Mouse (Mus musculus) urinary bladder, postnatal 10 days (tissue): ENCODE results near the gene Ppox.

Experiments used
- DNase-seq: peaks from one replicate; pipeline ENCODE4 v3.0.0; 2022; ENCODE audit warnings: low spot score

The Ppox gene

DNA sequence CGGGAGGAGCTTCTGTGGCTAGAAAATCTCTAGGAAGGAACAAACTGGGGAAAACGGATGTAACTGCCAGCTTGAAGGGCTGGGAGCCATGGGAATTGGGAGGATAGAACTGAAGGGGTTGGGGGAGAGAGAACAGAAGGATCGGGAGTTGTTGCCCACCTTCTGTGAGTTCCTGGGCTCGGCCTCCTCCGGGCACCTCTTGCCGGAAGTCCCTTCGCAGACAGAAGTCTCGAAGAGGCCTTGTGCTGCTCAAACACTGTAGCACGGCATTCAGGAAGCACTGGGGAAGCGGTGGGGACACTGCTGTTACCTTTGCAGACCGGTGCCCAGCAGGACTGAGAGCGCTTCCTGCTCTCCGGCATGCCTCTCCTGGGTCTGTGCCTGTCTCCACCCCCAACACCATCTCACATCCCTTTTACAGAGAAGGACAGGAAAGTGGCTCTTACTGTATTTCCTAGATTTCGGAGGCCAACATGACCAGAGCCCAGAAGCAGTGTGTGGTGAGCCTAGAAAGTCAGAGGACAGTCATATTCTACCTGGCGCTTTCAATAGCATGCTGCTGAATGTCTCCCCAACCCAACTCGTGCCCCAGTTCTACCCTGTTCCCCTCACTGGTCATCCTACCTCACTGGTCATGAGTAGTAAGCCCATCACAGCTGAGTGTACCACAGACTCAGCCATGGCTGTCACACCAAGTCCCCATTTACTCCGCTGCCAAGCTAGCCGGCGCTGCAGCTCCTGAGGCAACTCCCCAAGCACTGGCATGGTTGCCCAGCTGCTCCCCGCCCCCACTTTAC lies 4.3 kb upstream of the Ppox start:
- DNase-seq: no peak

DNA sequence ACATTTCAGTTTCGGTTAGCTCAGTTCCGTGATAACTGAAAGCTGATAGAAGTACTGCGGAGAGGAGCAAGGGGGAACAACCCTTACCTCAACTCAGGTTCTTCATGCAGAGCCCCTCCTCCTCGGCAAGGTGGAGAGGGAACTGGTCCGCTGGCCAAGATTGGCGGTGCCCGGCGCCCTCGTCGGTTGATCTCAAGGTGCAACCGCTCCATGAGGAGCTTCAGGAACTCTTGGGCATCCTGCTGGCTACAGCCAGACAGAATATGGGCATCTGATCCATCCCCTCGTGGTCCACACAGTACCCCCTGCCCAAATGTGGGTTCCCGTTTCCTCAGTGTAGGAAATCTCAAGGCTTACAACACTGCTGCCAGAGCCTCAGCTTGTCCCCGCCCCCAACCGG lies 3.5 kb upstream of the Ppox start:
- no peak for DNase-seq

DNA sequence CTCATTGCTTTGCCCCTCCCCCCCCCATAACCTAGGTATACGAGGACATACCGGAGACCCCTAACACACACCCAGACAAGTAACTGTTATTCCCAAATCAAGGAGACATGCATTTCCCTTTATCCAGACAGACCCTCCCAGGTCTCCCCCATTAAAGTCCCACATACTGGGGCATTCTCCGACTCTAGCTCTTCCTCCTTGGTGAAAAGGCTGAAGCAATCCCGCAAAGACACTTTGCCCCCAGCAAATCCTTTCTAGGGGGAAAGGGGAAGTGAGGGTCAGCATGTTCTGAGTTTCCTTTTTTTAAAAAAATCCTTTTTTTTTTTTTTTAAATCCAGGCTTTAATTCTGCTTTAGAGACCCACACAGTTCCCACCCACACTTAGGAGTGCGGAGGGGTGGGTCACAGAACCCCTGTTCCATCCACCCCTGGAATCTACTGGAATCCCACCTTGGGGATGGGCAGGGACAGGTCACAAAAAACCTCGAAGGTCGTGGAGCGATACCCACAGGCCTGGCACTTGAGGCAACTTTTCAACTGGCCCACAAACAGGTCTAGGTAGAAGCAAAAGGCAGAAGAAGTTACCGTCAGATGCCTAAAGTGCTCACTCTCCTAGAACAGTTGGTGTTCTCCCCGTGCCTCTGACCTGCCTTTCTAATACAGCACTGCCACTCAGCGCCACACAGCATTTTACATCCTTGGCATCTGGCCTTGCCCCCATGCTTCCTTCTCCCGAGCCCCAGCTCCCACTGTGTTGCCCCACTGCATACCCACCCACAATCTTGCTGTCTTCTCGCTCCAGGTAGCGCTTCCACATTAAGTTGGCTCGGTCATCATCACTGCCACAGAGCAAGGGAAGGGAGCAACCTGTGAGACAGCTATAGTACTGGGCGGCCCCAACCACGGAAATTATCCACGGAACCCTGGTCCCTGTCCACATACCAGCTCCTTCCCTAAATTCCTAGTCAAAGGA lies 2.5 kb upstream of the Ppox start:
- no peak for DNase-seq

DNA sequence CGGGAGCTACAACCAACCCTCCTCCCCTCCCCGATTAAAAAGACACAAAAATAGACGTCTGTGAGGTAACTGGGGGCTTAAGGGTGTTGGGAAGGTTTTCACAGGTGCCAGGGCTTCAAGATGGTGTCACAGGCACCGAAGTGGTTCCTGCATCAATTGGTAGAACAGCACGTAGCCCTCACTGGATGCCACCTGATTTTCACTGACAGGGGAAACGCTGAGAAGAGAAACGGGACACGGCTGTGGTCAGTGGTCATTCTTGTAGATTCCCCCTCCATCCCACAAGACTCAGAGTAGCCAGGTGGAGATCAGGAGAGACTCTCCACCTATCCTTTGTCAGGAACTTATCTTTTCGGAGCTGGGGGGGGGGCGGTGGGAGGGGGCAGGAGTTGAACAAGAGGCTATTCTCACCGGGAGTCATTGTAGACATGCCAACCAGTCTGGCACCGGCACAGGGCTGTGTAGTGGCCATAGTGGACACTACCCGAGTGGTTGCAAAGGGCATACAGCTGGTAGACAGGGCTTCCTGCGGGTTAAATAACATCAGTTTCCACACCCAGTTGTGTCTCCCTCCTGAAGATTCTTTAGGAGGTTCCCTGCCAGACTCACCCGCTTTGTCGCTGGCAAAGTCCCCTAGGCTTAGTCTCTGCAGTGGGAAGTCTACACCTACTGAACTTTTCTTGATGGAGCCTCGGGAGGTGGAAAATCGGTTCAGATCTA lies 1.3 kb upstream of the Ppox start:
- DNase-seq: no peak

DNA sequence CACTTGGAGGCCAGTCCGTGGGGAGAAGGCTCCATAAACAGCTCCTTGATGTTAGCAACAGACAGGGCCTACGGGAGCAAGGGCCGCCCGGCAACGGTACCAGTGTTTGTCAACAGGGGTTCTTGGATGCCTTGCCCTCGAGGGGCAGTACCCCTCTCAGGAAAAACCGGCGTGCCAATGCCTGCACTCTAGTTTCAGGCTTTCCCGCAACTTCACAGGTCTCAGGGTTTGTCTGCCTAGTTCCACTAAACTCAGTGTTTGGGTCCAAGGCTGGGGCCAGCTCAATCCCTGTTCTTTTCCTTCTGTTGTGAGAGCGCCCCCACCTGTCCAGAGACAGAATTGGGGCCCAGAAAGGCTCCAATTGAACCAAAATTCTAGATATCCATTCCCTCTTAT lies 540 bp upstream of the Ppox start:
- peak; percentile 62 for DNase-seq

DNA sequence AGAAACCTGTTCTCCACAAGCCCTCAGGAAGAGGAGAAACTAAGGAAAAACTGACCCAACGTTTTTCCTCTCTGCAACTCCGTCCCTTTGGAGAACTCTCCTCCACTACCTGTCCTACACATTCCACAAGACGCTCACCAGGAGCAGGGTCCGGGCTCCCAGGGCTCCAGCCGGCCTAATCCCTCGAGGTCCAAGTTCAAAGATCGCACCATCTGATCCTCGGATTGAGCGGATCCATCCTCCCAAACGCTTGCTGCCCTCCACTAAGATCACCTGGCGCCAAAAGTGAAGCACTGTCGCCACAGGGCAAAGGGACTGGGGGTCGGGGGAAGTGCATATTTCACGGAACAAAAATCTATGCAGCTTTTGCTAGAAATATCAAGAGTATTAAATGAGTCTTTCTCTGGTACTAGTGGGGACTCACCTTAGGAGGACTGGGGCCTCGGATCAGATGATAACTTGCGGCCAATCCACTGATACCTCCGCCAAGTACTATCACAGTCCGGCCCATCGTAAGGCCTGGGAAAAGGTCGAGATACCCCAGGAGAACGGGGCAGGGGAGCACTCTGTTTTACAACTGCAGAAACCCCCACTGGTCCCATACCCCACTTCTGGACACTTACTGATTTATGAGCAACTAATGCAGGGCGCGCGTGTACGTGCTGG lies 603 bp downstream of the Ppox start:
- DNase-seq: no peak

DNA sequence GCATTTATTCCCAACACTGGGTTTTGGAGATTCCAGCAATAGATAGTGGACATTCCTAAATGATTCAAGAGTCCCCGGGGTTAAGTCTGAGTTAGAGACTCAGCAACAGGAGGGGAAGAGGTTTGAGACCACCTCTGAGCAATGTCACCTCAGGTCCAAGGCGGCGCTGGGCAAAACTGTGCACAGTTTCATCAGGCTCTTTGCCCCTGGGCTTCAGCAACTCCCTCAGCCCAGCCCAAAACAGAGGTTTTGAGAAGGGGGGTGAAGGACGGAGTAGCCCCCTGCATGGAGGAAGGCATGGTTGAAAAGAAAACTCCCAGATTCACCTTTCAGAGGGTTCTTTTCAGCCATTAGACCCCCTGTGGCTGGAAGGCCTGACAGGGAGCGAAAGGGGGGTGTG lies 1.3 kb downstream of the Ppox start:
- no peak for DNase-seq

DNA sequence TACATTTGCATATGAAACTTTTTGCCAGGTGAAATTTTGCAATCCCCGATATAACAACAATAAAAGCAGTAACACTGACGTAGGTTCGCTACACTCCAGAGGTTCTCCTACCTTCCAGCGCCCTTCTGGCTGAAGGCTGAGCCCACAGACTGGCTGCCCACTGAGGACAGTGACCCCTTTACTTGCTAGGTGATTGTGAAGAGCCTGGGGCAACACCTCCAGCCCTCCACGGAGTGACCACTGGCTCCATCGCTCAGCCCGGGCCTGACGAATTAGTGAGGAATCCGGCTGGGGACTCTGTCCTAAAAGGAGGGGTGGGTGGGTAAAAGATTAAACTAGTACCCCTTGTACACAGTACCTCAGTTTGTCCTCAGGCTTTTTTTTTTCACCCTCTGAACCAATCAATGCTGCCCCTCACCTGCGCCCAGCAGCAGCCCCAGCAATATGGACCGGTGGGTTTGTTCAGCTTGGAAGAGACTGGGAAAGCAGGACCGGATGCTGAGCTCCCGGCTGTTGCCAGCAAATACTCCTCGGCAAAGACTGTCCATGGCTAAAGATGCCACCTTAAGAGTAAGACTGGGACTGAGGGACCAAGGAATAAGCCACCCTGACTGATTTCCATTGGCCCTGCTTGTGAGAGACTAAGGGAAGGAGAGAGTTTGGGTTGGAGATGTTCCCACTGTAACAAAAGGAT lies 1.8 kb downstream of the Ppox start:
- DNase-seq: no peak

DNA sequence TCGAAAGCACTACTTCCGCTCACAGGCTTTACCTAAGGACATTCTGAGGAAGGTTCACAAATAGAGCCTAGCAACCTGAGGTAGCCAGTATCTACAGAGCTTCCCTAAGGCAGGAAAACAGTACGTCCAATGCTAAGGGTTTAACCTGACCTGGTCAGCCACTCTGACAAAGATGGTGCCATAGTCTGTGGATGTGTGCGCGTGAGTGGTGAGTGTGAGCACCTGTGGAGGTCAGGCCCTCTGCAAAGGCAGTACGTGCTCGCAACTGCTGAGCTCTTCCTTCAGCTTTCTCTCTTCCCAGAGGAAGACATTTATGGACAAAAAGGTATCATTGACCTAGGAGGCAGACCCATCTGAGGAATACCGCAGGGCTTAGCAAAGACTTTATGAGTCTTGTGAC lies 2.5 kb downstream of the Ppox start:
- DNase-seq: no peak

DNA sequence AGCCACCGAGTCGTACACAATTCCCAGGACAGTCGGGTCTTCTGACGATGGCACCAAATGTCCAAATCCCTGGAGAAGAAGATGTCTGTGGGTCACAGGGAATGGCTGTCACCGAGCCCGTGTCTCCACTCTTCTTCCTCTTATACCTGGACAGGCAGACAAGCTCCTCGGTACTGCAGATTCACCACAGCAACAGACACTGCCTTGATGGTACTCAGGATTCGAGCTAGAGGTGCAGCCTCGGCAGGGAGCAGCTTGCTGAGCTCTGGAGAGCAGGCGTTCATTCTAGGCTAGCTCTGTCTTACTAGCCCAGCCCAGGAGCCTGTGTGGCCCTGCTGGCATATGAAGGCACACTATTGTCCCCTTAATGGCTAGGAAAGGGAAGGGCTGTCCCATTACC lies 3.2 kb downstream of the Ppox start:
- DNase-seq: no peak

DNA sequence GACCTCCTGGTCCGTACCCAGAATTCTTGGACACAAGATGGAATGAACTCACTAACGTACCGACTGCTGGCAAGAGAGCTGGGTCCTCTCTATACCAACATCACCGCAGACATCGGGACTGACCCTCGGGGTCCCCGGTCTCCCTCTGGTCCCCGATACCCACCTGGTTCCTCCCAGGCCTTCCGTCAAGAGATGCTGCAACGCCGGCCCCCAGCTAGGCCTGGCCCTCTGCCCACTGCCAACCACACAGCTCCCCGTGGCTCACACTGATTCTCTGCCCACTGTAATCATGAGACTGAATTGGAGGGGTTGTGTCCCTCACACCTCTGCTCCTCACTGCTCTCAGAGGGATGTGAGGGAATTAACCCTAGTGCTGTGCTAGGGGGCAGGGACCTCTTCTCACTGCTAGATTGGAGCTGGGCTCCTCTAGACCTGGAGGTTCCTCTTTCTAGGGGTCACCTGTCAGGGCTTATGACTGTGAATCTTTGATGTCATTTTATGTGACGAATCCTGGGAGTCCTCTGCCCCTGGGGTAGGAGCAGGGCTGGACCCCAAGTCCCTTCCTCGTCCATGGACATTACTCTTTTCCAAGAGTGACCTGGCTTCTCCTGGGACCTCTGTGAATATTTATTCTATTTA lies 4.8 kb downstream of the Ppox start:
- DNase-seq: no peak

DNA sequence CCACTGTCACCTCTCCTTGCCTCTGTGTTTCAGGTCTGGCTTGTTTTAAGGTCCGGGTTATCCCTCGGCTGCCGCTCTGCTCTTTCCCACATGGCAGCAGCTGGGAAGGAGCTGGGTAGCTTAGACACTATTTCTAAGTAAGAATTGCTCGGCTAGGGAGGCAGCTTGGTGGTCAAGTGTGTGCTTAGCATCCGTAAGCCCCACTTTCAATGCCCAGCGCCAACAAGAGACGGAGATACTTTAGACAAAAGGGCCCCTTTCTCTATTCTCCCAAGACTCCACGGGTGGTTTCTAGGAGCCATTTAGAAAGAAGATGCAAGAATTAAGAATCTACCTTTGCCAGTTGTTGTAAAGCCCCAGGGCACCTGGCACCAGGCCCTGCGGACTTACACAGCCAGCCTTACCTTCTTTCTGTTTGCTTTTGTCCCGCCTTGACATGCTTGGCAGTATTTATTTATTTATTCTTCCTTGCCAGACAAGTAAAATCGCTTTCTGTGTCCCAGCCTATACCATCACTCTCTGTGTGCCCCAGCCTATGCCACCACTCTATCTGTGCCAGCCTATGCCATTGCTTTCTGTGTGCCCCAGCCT lies 5.7 kb downstream of the Ppox start:
- DNase-seq: no peak

DNA sequence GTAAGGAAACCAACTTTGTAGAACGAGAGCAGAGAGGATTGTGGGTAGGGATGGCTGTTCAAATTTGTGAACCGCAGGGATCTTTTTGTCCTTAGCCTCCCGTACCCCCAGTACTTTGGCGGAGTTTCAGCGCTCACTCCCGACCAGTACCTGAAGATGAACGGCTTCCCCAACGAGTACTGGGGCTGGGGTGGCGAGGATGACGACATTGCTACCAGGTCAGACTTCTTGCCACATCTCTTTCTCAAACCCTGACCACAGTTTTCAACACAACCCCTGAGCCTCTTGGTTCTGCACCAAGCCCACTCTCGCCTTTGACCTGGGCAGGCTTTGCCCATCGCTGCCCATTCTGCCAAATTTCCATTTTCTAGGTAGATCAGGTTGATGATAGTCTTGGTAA lies 6.8 kb downstream of the Ppox start:
- no peak for DNase-seq

DNA sequence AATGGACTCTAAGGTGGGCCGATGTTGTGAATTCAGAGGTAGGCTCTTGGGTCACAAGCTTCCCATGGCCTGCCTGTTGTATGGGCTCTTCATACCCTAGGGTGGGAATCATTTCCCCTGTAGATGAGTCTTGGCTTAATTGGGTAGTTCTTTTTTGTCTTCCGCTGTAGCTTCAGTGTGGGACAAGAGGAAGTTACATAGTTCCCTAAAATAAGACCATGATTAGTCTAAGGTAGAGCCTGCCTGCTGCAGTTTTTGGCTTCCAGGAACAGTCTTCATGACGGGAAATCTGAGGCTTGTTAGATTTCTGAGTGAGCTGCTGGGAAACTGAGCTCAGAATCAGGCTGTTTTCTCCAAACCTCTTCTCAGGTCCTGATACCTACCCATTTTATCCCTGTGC lies 8.9 kb downstream of the Ppox start:
- DNase-seq: no peak

DNA sequence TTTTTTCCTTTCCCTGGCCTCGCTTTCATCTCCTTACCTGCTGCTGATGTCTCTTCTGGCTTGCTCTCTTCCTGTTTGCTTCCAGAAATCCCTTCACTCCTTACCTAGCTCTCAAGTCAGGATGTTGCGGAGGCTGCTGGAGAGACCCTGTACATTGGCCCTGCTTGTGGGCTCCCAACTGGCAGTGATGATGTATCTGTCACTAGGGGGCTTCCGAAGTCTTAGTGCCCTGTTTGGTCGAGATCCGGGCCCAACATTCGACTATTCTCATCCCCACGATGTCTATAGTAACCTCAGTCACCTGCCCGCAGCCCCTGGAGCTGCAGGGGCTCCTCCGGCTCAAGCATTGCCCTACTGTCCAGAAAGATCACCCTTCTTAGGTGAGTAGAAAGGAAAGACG lies 9.4 kb downstream of the Ppox start:
- no peak for DNase-seq

DNA sequence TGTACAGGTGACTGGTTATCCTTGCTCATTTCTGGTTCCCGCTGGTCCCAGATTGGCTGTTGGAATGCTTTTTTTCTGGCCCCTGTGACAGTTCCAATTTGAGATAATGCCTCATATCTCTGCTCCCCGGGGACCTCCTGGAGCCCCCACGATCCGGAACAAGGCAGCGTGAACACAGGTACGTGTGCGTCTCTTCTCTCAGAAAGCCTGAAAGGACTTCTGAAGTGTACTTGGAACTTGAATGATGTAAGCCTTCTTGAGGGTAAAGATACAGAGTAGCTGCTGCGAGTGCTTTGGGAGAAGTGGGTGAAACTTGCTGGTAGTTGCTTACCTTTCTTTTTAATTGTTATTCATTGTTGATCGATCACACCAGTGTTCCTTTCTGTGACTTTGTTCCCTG lies 9.8 kb downstream of the Ppox start:
- no peak for DNase-seq

DNA sequence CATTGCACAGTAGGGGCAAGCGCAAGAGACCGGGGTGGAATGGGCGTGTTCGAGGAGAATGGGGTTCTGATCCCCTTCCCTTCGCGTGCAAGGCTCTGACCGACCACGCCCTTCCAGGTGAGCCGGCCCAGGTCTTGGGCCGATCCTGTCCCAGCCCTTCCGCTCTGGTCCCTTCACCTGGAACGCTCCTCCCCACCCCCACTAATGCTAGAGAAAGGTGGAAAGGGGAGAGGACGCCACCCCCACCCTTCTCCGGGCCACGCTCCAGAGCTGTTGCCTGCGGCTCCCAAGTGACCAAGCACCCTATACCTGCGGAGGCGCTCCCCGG lies 10.4 kb downstream of the Ppox start:
- no peak for DNase-seq

DNA sequence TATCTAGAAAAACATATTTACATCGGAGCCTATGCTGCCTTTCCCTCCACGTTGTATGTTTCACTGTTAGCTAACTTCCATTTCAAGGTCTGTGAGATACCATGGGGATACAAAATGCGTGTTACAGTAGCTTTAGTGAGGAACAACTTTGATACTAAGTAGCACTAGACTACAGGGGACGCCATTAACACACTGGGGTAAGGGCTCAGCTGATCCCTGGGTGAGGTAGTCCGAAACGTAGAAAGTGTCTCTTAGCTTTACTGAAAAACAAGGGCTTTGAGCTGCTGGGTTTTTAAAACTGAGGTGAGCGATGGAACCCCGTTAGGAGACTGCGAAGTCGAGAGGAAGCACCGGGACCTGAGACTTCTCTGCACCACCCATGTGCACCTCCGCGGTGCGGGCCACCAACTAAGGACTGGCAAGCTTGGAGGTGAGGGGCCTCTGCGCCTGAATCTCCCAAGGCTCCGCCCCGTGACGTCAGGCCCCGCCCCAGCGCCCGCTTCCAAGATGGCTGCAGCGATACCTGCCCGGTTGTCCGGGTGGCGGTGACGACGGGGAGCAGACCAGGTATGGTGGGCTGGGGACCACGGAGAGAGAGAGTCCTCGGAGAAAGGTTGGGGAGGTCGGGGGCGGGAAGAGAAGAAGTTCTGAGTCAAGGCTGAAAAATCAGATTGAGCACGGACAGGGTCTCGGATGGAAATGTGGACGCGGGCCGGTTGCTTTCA lies 11.0 kb downstream of the Ppox start, which contains the start of gene B4galt3:
Gene B4galt3 (plus strand): TSS at position 481 of the 725 bp plus-strand sequence.
- DNase-seq: peak; percentile 94

DNA sequence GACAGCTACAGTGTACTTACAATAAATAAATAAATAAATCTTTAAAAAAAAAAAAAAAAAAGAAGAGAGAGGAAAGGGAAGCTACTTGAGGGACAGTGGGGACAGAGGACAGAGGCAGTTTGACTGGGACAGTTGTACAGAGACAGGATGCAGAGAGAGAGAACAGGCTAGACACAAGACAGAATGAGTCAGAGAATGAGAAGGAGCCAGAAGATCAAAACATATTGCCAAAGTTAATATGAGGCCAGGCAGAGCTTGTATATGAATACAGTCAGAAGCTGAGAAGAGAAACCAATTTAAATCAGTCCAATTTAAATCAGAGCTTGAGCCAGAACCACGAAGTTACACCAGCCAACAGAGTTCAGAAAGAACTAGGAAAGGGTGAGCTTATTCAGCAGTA lies 12.6 kb downstream of the Ppox start:
- DNase-seq: no peak
